Mouse (Mus musculus): ENCODE measurements around the gene Spata2.
A peak's percentile ranks its signal among the peaks of the same experiment; 100 is the strongest.

The Spata2 gene

DNA sequence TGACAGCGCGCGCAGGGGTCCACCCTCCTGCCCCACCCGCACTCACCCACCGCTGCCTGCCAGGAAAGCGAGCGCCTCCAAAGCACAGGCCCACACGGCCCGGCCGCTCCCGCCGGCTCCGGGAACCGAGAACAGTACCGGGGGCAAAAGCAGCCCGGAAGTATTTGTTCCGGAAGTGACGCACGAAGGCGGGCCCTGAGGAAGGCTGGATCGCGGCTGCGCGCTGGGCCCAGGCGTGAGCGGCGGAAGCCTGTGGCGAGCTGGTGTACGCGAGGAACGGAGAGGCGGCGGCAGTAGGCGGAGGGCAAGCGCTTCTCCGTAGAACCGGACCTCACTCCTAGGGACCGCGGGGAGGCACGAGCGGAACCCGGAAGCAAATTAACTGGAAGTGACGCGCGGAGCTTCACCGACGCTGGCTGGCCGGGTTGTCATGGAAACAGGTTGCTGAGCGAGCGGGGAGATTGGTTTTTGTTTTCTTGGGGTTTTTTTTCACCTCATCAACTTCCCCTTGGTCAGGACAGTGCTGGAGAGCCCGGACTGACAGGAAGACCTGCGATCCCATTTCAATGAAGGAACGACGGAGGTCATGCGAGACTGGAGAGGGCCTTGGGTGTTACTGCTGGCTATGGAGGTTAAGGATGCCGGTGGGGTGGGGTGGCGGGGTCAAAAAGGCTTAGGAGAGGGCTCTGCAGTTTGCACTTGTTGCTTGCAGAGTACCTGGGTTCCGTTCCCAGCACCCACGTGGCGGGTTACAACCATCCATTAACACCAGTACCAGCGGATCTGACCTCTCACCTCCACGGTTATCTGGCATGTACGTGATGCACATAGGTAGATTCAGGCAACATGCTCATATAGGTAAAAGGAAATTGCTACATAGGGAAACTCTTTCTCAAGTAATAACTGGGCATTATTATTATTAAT is at the start of gene Spata2:
TSS of gene Spata2 (minus strand) at position 175 of the 924 bp plus-strand sequence.
- peak; percentile 87 to 90 for DNase-seq (ENCODE audit: low spot score in 2 of 2)

DNA sequence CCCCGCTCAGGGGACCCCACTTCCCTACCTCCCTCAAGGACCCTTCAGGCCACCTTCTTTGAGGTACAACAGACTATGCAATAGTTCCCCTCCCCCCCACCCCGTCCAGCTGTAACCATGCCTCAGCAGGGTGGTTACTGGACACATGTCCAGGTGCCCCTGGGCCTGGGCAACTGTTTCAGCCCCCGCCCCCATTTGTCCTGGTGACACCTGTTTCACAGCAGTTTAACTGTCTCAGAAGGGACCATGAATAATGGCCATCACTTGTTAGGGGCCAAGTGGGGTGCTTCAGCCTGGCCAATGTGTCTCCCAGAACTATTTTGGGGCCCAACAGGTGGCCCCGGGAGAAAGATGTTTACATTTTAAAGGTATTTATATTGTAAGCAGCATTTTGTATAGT is 49.7 kb upstream of the Spata2 start:
- no peak for DNase-seq (ENCODE audit: low spot score in 2 of 2)

DNA sequence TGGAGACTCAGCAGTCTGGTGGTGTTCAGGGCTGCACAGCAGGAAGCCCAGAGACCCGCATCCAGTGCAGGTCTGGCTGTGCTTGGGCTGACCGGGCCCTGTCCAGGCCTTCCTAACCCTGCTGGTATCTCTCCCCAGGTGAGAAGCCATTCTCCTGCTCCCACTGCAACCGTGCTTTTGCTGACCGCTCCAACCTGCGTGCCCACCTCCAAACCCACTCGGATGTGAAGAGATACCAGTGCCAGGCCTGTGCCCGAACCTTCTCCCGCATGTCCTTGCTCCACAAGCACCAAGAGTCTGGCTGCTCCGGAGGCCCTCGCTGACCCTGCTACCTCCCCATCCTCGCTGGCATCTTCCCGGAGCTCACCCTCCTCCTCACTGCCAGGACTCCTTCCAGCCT is 49.1 kb upstream of the Spata2 start:
- DNase-seq (ENCODE audit: low spot score in 2 of 2), result no peak

DNA sequence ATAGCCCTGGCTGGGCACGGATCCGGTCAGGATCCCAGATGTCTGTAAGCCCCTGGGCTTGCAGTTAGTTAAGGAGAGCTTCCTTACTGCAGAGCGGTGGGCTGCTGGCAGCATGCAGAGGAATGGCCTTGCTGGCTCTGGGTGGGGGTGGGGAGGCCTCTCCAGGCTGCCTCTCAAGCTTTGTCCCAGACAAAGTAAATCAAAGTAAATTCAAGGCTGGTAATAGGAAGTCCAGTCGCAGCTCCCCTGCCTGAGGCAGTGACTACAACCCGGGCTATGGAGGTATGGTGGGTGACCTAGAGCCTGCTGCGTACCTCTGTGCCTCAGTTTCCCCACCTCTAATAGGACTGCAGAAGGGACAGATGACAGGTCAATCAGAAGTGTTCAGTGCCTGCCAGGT is 48.6 kb upstream of the Spata2 start:
- DNase-seq (ENCODE audit: low spot score in 2 of 2), result no peak

DNA sequence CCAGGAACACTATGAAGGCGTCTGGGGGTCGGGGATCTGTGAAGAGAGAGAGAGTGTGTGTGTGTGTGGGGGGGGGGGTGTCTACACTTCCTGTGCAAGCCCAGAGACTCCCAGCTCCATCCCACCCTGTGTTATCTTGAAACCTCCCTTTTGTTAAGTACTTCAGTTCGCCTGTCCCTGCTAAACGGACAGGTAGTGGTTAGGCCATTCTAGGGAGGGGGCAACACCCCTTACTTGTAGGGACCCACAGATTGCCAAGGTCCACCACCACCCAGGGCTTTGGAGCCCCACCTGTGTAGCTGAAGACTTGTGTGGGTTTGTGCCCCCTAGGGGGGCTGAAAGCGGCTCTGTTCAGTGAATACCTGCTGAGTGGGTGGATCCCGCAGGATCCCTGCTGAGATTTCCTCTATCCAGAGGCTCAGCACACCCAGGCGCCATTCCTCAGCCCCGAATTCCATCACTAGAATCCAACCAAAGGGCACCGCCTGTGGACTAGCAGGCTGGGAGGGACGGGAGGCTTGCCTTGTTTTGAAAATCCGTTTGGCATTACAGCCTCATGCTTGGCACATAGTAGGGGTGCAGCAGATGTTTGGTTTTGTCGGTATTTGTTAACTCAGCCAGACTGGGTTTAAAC is 47.9 kb upstream of the Spata2 start:
- DNase-seq (ENCODE audit: low spot score in 2 of 2), result no peak

DNA sequence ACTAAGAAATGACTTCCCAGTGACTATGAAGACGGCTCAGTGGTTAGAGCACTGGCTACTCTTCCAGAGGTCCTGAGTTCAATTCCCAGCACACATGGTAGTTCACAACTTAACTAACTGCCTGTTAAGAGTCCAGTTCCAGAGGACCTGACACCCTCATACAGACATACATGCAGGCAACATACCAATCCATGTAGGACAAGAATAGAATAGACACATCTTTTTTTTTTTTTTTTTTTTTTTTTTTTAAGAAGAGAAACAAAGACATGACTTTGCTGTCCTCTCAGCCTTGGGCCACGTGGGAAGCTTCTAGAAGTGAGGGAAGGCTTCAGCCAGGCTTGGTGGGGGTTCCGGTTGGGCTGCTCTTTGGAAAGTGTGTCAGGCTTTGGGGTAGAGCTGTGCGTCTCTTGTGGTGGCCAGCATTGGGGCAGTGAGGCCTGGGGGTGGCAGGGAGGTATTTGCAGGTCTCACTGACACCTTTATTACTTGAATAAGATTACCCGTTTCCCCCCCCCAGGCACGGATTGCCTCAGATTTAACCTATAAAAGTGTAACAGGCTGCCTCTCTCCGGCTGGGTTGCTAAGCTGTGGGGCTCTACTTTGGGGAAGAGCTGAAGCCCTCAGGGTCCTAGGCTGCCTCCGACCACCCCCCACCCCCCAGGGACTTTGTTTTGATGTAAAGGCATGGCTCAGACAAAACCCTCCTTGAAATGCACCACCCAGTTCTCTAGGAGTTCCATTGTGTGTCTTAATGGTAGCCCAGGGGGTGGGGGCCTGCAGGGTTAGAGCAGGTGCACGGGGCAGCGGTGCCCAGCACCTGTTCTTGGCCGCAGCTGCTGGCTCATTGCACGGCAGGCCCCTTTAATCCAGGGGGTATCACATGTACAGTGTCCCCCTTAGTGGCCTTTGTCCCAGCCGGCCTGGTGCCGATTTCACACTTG is 47.1 kb upstream of the Spata2 start:
- DNase-seq (ENCODE audit: low spot score in 2 of 2), result no peak

DNA sequence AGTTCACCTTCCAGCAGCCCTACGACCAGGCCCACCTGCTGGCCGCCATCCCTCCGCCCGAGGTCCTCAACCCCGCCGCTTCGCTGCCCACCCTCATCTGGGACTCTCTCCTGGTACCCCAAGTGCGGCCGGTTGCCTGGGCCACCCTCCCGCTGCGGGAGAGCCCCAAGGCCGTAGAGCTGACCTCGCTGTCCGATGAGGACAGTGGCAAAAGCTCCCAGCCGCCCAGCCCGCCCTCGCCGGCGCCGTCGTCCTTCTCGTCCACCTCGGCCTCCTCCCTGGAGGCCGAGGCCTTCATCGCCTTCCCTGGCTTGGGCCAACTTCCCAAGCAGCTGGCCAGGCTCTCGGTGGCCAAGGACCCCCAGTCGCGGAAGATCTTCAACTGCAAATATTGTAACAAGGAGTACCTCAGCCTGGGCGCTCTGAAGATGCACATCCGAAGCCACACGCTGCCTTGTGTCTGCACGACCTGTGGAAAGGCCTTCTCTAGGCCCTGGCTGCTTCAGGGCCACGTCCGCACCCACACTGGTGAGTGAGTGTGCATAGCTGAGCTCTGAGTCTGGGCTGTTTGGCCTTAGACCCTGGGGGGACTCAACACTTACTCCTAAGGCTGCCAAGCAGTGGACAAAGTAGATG is 46.1 kb upstream of the Spata2 start:
- no peak for DNase-seq (ENCODE audit: low spot score in 2 of 2)

DNA sequence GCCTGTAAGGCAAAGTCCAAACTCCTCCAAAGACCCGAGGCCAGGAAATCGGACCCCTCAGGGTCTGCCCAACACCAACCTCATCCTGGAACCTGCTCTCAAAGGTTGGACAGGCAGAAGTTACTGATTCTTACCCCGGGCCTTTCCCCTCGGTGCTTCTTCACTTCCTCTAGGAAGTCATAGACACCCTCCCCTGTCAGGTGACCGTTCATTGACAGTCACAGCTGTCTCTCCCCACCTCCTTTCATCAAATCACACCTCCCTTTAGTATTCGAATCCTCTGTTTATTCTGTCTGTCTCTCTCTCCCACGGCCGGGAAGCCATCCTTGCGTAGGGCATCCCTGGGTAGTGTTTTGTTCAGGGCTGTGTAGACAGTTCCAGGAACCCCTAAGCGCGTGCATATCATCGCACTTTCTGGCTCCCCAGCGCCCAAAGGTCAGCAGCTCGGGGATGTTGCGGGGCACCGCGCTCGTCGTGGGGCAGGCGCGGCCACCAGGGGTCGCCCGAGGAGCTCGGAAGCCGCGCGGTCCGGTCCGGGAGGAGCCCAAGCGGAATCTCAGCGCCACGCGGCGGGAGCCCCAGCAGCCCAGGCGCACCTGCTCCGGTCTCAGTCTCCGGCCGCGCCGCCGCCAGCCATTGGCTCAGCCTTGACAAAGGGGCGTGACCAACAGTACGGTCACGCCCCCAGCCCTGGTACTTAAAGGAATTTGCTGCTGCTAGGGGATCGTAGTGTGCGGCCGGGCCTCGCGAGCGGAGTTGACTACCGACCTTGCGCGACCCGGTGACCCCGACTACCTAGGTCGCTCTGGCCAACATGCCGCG is 45.0 kb upstream of the Spata2 start, which contains the start of gene Snai1:
TSS of gene Snai1 (plus strand) at position 720 of the 822 bp plus-strand sequence.
- DNase-seq (ENCODE audit: low spot score in 2 of 2), result peak; percentile 66 to 82

DNA sequence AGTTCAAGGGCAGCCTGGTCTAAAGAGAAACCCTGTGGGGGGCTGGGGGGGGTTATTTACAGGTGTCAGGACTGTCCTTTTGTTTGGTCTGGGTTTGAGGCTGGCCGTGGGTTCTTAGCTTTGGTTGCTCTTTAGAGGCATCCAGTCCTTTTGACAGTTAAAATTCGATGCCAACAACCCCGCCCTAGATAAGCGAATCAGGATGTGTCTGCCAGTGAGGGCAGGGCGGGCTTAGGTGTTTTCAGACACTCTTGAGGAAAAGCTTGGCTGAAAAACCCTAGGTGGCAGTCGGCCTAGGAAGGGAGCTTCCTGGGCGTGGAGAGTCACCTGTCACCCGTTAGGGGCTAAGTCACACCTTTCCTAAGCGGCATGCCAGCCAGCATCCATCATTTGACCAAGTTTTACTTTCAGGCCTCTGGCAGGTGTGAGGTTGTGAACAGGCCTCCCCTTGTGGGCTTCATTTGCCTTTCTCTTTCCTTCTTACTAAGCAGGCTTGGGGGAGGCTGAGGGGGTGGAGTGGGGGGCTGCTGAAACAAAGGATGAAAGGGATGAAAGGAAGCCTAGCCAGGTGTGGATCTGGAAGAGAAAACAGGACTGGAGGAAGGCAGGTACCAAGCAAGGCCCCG is 43.7 kb upstream of the Spata2 start:
- no peak for DNase-seq (ENCODE audit: low spot score in 2 of 2)

DNA sequence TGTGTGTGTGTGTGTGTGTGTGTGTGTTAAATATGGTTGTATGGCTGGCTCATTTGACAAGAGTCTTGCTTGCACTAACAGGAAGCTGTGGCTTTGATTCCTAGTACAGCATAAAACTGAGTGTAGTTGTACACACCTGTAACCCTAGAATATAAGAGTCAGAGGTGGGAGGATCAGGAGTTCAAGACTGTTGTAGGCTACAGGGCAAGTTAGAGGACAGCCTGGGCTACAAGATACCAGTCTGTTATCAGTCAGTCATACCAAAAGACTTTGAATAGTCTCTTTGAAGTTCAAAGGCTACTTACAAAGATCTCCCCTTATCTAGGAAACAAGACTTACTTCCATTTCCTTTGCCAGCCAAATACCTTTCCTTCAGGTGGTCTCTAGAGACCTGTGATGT is 41.2 kb upstream of the Spata2 start:
- no peak for DNase-seq (ENCODE audit: low spot score in 2 of 2)

DNA sequence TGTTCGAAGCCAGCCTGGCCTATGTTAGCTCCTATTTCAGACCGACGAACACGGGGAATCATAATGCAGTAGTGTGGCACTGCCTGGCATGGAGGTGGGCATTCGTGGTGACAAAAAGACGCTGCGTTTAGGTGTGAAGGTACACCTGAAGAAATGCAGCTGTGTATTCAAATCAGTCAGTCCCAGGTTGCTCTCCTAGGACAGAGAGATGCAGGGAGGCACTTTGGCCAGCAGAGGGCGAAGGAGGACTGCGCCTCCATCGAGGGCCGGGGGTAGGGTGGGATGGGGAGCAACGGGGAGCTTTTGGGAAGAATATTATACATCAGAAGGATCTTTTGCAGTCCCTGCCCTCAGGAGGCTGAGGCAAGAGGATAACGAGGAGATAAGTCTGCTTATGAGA is 39.4 kb upstream of the Spata2 start:
- no peak for DNase-seq (ENCODE audit: low spot score in 2 of 2)

DNA sequence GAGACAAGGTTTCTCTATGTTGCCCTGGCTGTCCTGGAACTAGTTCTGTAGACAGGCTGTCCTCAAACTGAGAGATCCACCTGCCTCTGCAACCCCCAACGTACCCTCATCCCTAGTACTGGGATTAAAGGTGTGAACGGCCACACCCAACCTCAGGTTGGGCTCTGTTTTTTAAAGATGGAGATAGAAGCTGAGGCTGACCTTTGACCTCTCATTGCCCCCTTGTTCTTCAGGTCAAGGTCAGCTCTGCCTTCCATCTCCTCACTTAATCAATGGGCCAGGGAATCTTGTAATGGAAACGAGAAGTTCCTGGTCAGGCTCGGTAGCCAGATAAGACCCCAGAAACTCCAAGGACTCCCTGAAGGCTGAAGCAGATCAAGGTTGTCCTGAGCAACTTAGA is 37.8 kb upstream of the Spata2 start:
- no peak for DNase-seq (ENCODE audit: low spot score in 2 of 2)

DNA sequence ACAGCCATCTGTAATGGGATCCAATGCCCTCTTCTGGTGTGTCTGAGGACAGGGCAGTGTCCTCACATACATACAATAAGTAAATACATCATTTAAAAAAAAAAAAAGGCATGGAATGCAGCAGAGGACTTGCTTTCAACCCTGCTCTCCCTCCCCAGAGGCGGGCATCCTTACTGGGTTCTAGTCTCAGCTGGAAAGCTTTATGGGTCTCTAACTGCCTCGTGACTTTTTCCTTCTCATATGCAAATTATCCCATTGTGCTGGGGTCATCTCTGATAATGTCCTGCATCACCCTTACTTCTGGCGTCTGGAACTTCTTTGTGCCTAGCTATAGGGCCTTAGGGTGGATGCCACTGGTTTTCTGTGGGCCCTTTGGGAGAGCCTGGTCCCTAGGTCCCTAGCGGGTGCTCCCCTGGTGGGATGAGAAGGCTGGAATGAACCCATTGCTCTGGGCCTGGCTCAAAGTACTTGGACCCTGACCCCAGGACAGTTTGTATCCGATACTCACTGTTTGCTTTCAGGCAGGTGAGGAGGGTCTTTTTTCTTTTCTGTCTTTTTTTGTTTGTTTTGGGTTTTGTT is 37.3 kb upstream of the Spata2 start:
- no peak for DNase-seq (ENCODE audit: low spot score in 2 of 2)

DNA sequence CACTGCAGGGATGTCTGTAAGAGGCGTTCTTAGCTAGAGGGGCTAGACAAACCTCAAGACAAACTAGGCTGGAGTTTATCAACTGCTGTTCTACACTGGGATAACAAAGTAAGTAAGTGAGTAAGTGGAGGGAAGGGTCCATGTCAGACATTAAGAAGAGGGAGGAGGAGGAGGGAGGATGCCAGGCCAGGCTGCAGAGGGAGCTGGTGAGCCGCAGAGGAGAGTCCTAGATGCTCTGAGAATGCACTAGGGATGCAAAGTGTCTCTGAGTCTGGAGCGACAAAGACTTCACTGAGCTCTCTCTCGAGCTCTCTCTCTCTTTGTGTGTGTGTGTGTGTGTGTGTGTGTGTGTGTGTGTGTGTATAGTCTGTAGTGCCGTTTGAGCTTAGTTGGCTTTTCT is 35.6 kb upstream of the Spata2 start:
- DNase-seq (ENCODE audit: low spot score in 2 of 2), result no peak

DNA sequence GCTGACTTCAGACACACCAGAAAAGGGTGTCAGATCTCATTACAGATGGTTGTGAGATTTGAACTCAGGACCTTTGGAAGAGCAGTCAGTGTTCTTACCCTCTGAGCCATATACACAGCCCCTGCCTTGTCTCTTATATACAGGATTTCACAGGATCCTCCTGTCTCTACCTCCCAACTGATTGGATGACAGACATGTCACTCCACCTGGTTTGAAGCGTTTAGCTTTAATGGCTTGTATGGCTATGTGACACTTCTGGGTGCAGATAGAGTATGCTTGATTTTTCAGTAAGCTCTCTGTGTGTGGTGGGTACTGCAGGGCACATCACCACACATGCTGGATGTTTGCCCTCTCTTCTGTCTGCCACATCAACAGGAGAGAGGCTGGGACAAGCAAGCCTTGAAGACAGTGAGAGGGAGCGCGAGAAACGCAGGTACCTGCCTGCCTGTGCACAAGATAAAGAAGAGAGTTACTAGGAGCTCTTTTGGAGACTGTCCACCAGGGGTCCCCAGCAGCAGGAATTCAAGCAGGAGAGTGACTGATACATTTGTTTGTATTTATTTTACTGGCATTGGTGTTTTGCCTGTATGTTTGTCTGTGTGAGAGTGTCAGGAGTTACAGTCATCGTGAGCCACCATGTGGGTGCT is 27.0 kb upstream of the Spata2 start:
- no peak for DNase-seq (ENCODE audit: low spot score in 2 of 2)

DNA sequence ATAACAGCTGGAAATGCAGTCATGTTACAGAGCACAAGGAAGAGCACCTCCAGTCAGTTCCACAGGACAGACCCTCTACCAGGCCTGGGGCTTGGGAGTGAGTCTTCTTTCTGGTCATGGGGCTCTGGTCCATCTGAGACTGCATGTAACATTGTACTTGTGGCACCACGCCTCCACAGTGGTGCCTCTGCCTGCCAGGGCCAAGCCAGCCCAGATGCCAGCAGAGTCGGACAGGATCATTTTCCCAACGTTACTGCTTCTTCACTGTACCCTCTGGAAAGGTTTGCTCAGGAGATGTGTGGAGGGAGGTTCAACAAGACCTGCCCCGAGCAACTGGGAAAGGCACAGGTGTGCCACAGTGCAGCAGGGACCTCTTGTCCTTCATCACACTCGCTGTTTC is 23.0 kb upstream of the Spata2 start:
- no peak for DNase-seq (ENCODE audit: low spot score in 2 of 2)

DNA sequence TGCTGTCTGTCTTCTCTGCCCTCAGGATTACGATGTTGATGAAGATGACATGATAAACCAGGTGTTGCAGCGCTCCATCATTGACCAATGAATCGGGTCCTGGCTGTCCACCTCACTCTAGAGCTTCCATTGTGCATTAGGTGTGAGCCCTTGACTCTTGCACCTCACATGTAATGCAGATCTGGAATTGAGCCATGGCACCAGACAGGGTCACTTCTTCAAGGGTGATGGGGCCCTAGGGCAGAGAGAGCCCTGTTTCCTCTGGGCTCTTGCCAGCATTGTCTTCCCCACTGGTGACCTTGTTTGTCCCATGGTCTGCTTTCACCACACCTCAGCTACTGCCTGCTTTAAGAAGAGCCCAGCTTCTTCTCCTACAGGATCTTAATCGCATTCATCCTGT is 22.0 kb upstream of the Spata2 start:
- DNase-seq (ENCODE audit: low spot score in 2 of 2), result no peak

DNA sequence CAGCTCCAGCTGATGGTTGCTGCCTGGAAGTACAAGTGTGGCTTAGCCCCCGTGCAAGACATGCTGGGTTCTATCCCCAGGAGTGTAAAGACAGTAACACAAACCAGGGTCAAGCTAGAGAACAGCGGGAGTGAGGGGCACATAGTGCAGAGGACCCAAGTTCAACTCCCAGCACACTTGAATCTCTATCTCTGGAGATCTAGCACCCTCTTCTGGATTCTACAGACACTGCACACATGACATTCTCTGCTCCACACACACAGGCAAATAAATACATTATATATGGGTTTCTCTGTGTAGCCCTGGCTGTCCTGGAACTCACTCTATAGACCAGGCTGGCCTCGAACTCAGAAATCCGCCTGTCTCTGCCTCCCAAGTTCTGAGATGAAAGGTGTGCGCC is 20.3 kb upstream of the Spata2 start:
- no peak for DNase-seq (ENCODE audit: low spot score in 2 of 2)

DNA sequence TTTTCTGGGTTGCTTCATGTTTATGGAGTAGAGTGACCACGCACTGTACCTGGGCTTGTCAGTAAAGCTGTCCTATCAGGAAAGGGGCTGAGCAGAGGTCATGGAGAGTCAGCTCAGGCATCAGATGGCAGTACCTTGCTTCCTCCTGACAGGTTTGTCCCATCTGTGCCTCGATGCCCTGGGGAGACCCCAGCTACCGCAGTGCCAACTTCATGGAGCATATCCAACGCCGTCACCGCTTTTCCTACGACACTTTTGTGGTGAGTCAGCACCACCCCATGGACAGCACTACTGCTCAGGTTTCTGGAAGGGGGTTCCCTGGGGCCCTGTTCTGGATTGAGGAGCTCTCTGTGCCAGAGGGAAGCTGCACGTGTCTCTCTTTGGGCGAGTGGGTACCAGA is 19.7 kb upstream of the Spata2 start:
- DNase-seq (ENCODE audit: low spot score in 2 of 2), result no peak

Data from frontal cortex, postnatal 10 days (tissue).